Mouse (Mus musculus): ENCODE data around the gene Hist1h2be. TPM values are rescaled to one million over a fixed set of nuclear protein-coding genes. Genes with fewer than 3 reads are reported as not detected.
"Not testable (repeated sequence)": the region's sequence is repeated elsewhere in the genome, so short reads cannot be mapped to it uniquely, and the experiment has no call there.

The Hist1h2be gene
- polyA plus RNA-seq, 1 experiment from 2014 or later, result 2.5 TPM

GRCm38 (mm10) chr13:23543965-23544786 lies 76.7 kb downstream of the Hist1h2be start, which contains the start of gene Hist1h3f:
TSS of gene Hist1h3f (plus strand) at chr13:23544052.
- no peaks in the 10 kb centered on the region for H3K9me3 ChIP-seq
- H3K36me3 ChIP-seq, result no peaks in the 10 kb centered on the region
- H3K27ac ChIP-seq, result peak within 1 kb of the TSS; percentile 95
- no peaks in the 10 kb centered on the region for H3K27me3 ChIP-seq (ENCODE audit: insufficient read depth, poor library complexity, severe bottlenecking)
- peaks cover 15% of the 10 kb centered on the region for H3K4me1 ChIP-seq (replicated peaks)
- under 1% methylated on average over 34 of the region's 45 CpGs for WGBS
- H3K4me3 ChIP-seq, result peak within 1 kb of the TSS; percentile 57
- peak; percentile 58 for DNase-seq (ENCODE audit: low spot score)

- Histone ChIP-seq H3K4me1 (replicated peaks) (peaks cover 19% of the 10 kb centered on the region), H3K4me3 (peak within 1 kb of the TSS; percentile 57), H3K27ac (peak within 1 kb of the TSS; percentile 95)
- not testable (repeated sequence) for H3K36me3 ChIP-seq; H3K27me3 ChIP-seq (ENCODE audit: insufficient read depth, poor library complexity, severe bottlenecking); H3K9me3 ChIP-seq
- WGBS, result under 1% methylated on average over 42 of the region's 42 CpGs
- peak; percentile 79 for DNase-seq (ENCODE audit: low spot score)
Observed at GRCm38 (mm10) chr13:23542999-23543607, 77.8 kb downstream of the Hist1h2be start, which contains the start of gene Hist1h2bh. TSS of gene Hist1h2bh (minus strand) at chr13:23543392.

- not testable (repeated sequence) for H3K9me3 ChIP-seq; H3K27me3 ChIP-seq (ENCODE audit: insufficient read depth, poor library complexity, severe bottlenecking); H3K36me3 ChIP-seq; DNase-seq (ENCODE audit: low spot score)
- peak overlapping the region; percentile 95 for H3K27ac ChIP-seq
- peak overlapping the region; percentile 57 for H3K4me3 ChIP-seq
- WGBS, result 9% methylated on average over 3 of the region's 3 CpGs
- peaks cover 23% of the 10 kb centered on the region for H3K4me1 ChIP-seq (replicated peaks)
Observed at GRCm38 (mm10) chr13:23542225-23542980, 78.5 kb downstream of the Hist1h2be start.

GRCm38 (mm10) chr13:23541497-23541896 lies 79.4 kb downstream of the Hist1h2be start:
- Histone ChIP-seq H3K4me1 (replicated peaks) (peaks cover 31% of the 10 kb centered on the region), H3K27ac (no peak overlapping the region), H3K27me3 (ENCODE audit: insufficient read depth, poor library complexity, severe bottlenecking) (no peaks in the 10 kb centered on the region), H3K36me3 (no peaks in the 10 kb centered on the region), H3K9me3 (no peaks in the 10 kb centered on the region), H3K4me3 (no peak overlapping the region)
- 84% methylated on average over 3 of the region's 3 CpGs for WGBS
- no peak for DNase-seq (ENCODE audit: low spot score)

GRCm38 (mm10) chr13:23539821-23540220 lies 81.1 kb downstream of the Hist1h2be start:
- H3K27ac ChIP-seq; H3K36me3 ChIP-seq; DNase-seq (ENCODE audit: low spot score); H3K27me3 ChIP-seq (ENCODE audit: insufficient read depth, poor library complexity, severe bottlenecking); H3K4me3 ChIP-seq; H3K9me3 ChIP-seq: not testable (repeated sequence)
- 76% methylated on average over 1 of the region's 1 CpGs for WGBS
- H3K4me1 ChIP-seq (replicated peaks), result peaks cover 34% of the 10 kb centered on the region

- no peaks in the 10 kb centered on the region for H3K27me3 ChIP-seq (ENCODE audit: insufficient read depth, poor library complexity, severe bottlenecking)
- peak overlapping the region; percentile 60 for H3K27ac ChIP-seq
- no peak for DNase-seq (ENCODE audit: low spot score)
- no peaks in the 10 kb centered on the region for H3K9me3 ChIP-seq
- WGBS, result 83% methylated on average over 5 of the region's 5 CpGs
- no peak overlapping the region; the same call in 1 of the 2 replicates for H3K4me3 ChIP-seq
- H3K4me1 ChIP-seq (replicated peaks), result peaks cover 42% of the 10 kb centered on the region
- H3K36me3 ChIP-seq, result no peaks in the 10 kb centered on the region
Observed at GRCm38 (mm10) chr13:23538249-23538648, 82.7 kb downstream of the Hist1h2be start.

- no peaks in the 10 kb centered on the region for H3K9me3 ChIP-seq
- no peak for DNase-seq (ENCODE audit: low spot score)
- peak overlapping the region; percentile 64 for H3K4me3 ChIP-seq
- no peaks in the 10 kb centered on the region for H3K36me3 ChIP-seq
- 83% methylated on average over 3 of the region's 3 CpGs for WGBS
- no peaks in the 10 kb centered on the region for H3K27me3 ChIP-seq (ENCODE audit: insufficient read depth, poor library complexity, severe bottlenecking)
- peaks cover 47% of the 10 kb centered on the region for H3K4me1 ChIP-seq (replicated peaks)
- H3K27ac ChIP-seq, result peak overlapping the region; percentile 98; the same call in 1 of the 2 replicates
Observed at GRCm38 (mm10) chr13:23537006-23537710, 83.8 kb downstream of the Hist1h2be start.

GRCm38 (mm10) chr13:23536076-23536822 lies 84.7 kb downstream of the Hist1h2be start:
- Histone ChIP-seq H3K27ac (peak overlapping the region; percentile 98), H3K4me1 (replicated peaks) (peaks cover 47% of the 10 kb centered on the region), H3K9me3 (no peaks in the 10 kb centered on the region), H3K36me3 (no peaks in the 10 kb centered on the region), H3K27me3 (ENCODE audit: insufficient read depth, poor library complexity, severe bottlenecking) (no peaks in the 10 kb centered on the region), H3K4me3 (peak overlapping the region; percentile 64)
- WGBS, result 27% methylated on average over 7 of the region's 7 CpGs
- DNase-seq (ENCODE audit: low spot score), result no peak

- peaks cover 47% of the 10 kb centered on the region for H3K4me1 ChIP-seq (replicated peaks)
- under 1% methylated on average over 57 of the region's 62 CpGs for WGBS
Observed at GRCm38 (mm10) chr13:23535137-23536075, 85.5 kb downstream of the Hist1h2be start, which contains the start of gene Hist1h3g. TSS of gene Hist1h3g (plus strand) at chr13:23535422.

GRCm38 (mm10) chr13:23534368-23535131 lies 86.4 kb downstream of the Hist1h2be start:
- no peaks in the 10 kb centered on the region for H3K36me3 ChIP-seq
- peak overlapping the region; percentile 98 for H3K27ac ChIP-seq
- peaks cover 51% of the 10 kb centered on the region for H3K4me1 ChIP-seq (replicated peaks)
- peak overlapping the region; percentile 64 for H3K4me3 ChIP-seq
- under 1% methylated on average over 15 of the region's 15 CpGs for WGBS
- H3K9me3 ChIP-seq, result no peaks in the 10 kb centered on the region
- H3K27me3 ChIP-seq (ENCODE audit: insufficient read depth, poor library complexity, severe bottlenecking), result no peaks in the 10 kb centered on the region
- DNase-seq (ENCODE audit: low spot score), result peak; percentile 55

More at GRCm38 (mm10) chr13:23535137-23536075, 85.5 kb downstream of the Hist1h2be start, which contains the start of gene Hist1h3g:
- H3K36me3 ChIP-seq; H3K9me3 ChIP-seq; H3K27me3 ChIP-seq (ENCODE audit: insufficient read depth, poor library complexity, severe bottlenecking): not testable (repeated sequence)
- peak; percentile 92 for DNase-seq (ENCODE audit: low spot score)
- H3K27ac ChIP-seq, result peak within 1 kb of the TSS; percentile 98
- H3K4me3 ChIP-seq, result peak within 1 kb of the TSS; percentile 64
